Mouse (Mus musculus): ENCODE measurements around the gene Slc28a1.

GRCm38 (mm10) chr7:81202389-81202788, 87.8 kb downstream of the Slc28a1 start:
- TF ChIP-seq CTCF (IDR thresholded peaks at IDR 0.05; ENCODE audit: control insufficient read depth, insufficient read depth, insufficient replicate concordance, low read depth, low read length) (no peak), POLR2A (IDR thresholded peaks at IDR 0.05; ENCODE audit: control insufficient read depth, low read depth, low read length) (no peak)

All from testis, adult 2 months (tissue).